Mouse (Mus musculus): ENCODE measurements around the gene Slc22a23. TPM values are rescaled to one million over a fixed set of nuclear protein-coding genes. Genes with fewer than 3 reads are reported as not detected.

The Slc22a23 gene
- total RNA-seq, 2 experiments from 2014 or later: 7.9 to 8.6 TPM

DNA sequence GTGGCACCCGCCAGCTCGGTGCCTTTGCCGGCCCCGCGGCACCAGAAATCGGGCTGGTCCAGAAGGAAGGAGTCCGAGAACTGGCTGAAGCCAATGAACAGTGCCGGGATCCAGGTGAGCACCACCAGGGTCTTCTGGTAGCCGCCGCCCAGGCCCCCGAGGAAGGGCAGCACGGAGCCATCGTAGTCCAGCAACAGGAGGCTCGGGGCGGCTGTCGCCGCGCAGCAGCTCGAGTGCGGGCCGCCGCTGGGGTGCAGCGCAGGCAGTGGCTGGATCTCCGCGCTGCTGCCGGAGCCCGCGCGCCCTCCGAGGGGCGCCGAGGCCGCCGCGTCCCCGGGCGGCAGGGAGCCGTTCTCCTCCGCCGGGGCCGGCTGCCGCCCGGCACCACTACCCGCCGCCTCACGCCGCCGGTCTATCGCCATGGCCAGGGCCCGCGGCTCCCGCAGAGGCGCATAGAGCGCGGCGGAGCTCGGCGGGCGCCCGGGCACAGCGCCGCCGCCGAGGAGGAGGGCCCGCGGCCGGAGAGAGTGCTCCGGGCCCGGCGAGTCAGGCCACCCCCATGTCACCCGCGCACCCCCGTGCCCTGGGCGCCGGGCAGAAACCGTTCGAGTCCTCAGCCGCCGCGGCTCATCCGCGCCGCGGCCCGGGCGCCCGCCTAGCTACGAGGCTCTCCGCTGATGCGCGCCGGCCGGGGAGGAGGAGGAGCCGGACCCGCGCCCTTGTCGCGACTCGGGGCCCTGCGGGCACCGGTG lies 430 bp downstream of the Slc22a23 start:
- peak; percentile 9 to 27 for DNase-seq (ENCODE audit: low spot score in 2 of 2)

DNA sequence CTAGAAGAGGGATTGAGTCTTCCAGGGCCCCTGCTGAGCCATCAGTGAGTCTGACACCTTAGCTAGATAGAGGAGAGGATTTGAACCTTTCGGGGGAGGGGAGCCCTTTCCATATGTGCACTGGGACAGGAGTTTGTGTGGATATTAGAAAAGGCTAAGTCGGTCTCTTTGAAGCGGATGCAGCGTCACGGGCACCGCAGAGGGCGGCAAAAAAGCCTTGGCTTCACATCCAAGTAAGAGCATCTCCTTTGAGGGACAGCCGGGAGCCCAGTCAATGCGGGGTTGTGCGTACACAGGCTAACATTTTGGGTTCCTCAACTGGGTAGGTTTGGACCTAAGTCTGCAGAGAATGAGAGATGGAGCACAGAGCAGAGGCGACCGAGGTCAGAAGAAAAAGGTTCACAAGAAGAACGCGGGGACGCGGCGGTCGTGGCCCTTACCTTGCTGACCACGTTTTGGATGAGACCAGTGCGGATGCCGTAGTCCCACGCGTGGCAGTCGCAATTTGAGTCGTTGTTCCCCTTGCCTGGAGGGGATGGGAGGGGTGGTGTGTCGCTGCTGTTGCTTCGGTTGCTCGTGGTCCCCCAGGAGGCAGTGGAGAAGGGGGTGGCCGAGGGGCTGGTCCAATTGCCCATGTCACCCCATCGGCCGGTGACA lies 1.1 kb downstream of the Slc22a23 start:
- DNase-seq (ENCODE audit: low spot score in 2 of 2): no peak

DNA sequence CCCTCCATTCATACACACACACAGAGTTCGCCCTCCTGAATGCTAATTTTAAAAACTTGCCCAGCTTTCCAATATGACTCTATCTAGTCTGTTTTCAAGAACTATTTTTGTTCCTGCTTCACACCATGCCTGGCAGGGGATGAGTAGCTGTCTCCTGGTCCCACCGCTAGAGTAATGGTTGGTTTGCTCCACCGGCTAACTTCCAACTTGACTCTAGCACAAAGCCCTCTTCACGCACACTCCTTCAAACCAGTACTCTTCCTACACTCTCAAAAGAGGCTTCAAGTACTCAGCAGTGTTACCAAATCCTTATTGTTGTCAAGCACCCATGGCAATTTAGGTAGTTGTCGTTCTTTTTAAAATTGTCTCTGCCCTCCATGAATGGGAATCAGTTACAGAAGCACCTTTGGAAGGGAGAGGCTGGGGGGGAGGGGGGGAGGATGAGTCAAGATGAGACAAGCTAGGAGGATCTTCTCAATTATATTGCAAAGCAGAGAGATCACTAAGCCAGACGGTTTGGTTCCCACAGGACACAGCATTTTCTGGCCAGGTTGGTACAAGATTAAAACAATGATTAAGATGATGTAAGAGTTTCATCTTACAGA lies 2.6 kb downstream of the Slc22a23 start:
- DNase-seq (ENCODE audit: low spot score in 2 of 2): no peak

DNA sequence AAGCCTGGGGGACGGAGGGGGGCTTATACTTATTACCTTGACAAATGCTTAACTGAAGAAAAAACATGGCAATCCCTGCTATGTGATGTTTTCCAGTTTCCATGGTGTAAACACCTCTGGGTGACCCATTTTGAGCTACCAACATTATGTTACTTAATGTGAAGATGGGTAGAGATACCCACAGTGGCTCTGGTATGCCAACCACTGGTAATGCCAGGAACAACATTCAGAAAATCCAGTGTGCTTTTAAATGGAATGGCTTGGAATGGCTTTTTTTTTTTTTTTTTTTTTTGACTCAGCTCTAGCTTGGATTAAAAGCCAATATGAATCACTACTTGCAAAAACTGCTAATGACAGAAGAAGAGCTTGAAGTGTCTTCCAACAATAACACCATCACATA lies 8.1 kb downstream of the Slc22a23 start:
- no peak for DNase-seq (ENCODE audit: low spot score in 2 of 2)

DNA sequence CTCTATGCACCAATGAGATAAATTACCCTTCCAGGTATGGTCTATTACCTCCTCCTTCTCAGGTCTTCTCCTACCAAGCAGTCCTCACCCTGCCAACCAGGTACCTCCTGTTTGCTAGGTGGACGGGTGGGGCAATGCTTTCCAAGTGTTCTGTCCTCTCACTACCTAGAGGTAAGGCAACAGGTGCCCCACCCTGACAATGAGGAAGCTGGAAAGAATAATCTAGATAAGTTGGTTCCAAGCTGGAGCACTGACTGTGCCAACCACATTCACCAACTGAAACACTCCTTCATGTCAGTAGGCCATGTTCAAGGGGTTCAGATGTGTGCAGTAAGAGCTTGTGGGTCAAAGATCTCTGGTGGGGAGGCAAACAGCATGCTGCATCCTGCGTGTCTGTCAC lies 10.1 kb downstream of the Slc22a23 start:
- no peak for DNase-seq (ENCODE audit: low spot score in 2 of 2)

DNA sequence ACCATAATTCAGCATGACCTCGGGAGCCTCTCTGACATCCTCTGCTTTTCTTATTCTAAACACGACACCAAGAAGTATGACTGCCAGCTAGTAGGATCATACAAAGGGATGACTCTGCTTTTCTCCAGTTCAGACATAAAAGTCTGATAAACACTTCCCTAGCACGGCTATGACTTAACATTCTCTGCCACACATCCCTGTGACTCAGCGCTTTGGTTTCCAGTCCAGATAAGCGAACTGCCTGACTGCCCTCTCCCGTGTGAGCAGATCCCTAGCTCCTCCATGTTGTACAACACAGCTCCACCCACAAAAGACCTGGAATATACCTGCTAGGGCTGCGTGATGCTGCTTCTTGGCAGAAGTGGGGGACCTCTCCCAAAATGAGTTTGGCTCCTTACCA lies 12.2 kb downstream of the Slc22a23 start:
- DNase-seq (ENCODE audit: low spot score in 2 of 2): peak in 1 of 2 experiments; percentile 8

DNA sequence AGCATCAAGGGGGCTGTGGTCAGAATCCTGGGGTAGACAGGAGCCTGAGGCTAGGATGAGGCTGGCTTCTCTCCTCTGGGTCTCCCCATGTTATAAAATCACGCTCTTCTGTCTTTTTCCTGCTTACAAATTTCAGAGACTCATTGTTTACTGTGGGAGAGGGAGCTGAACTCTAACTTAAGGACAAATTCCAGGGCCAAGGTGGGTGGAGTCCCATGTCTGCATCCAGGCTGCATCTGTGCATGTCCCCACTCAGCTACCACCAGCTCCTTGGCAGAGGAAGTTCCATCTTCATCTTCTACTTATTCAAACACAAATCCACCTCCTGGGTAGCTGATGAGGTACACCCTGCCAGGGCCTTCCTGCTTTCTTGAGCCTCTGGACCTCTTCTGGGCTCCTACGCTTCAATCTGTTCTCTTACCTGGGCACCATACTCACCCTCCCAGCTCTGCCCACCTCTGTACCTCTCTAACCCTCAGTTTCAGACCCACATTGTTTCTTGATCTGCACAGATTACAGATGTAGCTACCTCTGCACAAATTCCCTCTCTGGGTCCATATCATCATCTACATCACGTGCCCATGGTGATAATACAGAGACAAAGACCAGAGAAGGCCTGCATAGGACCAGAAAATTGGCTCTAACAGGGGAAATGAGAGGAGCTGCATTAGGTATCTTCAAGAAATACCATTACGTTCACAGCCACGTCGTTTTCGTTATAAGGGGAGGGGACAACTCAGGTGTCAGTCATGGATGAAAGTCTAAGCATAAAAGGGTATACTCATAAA lies 13.4 kb downstream of the Slc22a23 start:
- no peak for DNase-seq (ENCODE audit: low spot score in 2 of 2)

DNA sequence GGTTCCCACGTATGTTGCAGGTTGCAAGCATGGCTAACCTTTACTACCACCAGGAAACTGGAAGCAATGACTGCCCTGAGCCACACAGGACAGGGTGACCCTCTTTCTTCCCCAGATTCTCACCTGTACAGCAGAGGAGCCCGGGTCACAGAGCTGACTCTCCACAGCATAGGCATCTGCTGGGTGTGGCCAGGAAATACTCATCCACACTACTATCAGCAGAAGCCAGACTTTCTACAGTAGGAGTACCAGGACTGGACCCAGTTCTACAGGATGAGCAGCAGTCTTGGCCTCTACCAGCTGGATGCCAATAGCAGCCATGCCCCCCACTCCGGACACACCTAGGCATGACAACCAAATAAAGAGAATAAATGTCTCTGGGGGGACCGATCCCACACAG lies 15.4 kb downstream of the Slc22a23 start:
- DNase-seq (ENCODE audit: low spot score in 2 of 2): no peak

DNA sequence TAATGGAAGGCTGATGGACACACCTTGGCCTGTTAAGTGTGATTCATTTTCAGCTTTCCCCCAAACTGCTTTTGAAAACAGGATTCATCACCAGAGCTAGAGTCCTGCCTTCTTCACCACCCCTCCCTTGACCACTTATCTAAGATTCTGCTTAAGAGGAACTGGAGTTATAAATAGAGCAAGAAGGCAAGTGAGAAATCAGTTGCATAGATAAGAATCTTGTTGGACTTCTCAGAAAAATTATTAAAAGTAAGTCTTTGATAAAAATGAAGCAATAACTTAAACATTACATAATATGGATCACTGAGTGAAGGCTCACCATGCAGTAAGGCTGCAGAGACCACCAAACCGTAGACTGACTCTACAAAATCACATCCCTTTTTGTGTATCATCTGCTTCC lies 18.0 kb downstream of the Slc22a23 start:
- DNase-seq (ENCODE audit: low spot score in 2 of 2): no peak

DNA sequence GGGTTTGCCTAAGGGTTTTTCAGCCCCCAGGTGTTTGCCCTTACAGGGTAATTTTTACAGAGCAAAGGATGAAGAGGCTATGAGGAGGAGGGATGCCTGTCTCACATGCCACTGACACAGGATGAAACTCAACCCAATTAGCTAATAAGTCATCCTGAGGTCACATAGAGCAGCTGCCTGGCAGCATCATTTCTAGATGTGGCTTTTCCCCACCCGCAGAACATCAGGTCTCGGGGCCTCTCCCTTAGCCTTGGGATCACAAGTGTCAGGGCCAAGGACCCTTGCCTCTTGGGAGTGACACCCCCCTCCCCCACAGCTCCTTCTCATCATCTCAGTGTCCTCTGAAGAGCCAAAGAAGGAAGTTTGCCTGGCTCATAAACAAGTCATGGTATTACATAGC lies 21.6 kb downstream of the Slc22a23 start:
- no peak for DNase-seq (ENCODE audit: low spot score in 2 of 2)

DNA sequence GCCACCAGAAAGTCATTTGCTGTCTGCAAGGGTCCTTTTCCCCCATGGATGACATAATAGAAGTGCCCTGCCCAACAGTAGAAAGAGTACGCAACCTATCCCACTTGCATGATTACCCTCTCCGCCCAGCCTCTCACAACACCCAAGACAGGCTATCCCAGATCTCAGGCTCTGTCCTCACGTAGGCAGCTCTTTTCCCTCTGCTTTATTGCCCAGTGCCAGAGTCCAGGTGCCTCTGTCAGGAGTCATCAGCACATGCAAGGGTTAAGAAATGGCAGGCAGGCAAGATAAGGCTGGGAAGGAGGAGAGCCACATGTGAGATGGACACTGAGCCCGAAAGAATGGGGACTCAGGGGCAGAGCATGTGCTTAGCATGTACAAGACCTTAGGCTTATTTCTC lies 24.5 kb downstream of the Slc22a23 start:
- DNase-seq (ENCODE audit: low spot score in 2 of 2): no peak

DNA sequence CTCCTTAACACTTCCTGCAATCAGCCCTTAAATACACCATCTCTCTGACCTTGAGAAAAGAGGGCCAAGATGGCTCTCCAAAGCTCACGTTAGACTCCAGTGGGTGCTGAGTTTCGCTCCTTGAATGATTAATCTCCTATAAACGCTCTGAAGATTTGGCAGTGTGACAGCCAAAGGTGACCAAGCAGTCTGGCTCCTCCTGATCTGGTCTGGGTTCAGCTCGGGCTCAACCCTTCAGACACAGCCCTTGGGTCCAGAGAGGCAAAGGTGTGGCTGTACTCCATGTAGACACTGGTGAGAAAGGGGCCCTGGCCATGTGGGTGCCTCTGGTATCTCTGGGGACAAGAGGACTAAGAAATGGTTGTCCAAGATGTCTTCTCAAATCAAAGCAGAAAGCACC lies 27.9 kb downstream of the Slc22a23 start:
- no peak for DNase-seq (ENCODE audit: low spot score in 2 of 2)

DNA sequence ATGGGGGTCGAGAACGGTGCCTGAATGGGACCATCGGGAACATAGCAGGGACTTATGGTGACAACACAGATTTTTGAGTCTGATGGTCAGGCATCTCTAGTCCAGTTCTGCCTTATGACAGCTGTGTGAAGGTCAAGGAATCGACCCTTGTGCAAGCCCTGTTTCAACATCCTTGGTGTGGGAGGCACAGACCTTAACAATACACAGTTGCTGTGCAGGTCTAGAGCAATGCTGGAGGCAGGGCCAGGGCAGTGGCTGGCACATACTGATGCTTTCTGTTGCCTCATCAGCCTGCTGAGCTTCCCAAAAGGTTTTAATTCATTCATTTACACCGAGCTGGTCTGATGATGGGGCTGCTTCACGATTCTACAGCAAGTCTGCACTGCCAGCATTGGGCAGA lies 28.5 kb downstream of the Slc22a23 start:
- DNase-seq (ENCODE audit: low spot score in 2 of 2): no peak

DNA sequence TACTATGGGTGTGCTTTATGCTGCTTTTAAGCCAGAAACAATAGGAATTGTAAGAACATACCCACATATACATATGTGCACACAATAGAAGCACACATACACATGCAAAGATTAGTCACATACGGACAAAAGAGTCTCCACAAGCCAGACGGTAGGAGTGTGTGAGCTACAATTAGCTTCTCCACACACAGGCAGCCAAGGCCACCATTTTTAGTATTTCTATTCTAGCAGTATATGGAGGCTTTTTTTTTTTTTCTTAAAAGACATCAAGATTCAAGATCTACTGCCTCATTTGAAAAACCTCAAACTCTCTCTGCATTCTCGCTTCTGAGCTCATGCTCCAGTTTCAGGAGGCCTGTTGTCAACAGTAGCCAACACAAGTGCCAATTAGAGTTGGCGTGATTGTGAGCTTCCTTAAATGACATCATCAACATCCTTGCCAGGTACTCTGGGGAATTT lies 31.9 kb downstream of the Slc22a23 start:
- DNase-seq (ENCODE audit: low spot score in 2 of 2): no peak

DNA sequence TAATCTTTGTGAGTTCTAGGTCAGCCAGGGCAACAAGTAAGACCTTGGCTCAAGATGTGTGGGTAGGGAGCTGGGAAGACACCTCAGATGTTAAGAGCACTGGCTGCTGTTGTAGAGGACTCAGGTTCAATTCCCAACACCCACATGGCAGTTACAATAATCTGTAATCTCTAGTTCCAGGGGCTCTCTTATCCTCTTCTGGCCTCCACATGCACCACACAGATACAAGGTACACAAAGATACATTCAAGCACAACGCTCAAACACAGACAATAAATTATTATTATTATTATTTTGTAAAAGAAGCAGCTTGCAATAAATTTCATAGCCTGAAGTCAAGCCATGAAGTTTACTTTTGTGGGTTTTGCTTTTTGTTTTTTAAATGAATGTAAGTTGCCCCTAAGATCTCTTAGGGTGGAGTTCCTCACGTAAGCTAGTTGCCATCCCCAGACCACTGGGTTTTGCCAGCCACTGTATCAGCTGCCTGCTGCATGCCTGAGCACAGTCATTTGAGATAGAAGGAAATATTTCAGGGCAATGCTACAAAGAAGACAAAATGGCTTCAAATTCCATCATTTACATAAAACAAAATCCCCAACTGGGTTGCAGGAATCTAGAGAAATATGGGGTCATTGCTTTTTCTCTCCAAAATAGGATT lies 32.5 kb downstream of the Slc22a23 start:
- DNase-seq (ENCODE audit: low spot score in 2 of 2): no peak

DNA sequence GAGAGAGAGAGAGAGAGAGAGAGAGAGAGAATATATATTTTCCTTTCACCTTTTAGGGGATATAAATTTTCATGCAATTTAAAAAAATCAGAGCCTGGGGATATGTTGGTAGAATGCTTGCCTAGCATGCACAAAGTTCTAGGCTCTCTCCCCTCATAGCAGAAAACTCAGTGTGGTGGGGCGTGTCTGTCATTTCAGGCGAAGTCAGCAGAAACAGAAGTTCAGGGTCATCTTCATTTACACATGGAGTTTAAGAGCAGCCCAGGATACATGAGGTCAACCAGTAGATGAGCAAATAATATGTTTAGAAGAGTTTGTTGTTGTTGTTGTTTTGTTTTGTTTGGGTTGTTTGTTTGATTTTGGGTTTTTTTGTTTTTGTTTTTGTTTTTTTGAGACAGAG lies 33.4 kb downstream of the Slc22a23 start:
- no peak for DNase-seq (ENCODE audit: low spot score in 2 of 2)

DNA sequence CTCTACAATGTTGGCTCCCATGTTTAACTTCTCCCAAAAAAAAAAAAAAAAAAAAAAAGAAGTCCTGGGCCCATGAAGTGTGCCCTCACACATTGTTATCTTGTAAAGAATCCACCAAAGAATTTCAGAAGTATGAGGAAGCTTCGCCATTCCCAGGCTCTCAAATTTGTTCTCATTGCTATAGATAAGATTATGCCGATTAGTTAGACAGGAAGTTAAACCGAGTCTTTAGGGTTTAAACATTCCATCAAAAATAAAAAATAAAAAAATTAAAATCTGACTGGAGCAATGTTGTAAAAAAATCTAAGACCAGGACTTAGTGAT lies 36.4 kb downstream of the Slc22a23 start:
- DNase-seq (ENCODE audit: low spot score in 2 of 2): no peak

DNA sequence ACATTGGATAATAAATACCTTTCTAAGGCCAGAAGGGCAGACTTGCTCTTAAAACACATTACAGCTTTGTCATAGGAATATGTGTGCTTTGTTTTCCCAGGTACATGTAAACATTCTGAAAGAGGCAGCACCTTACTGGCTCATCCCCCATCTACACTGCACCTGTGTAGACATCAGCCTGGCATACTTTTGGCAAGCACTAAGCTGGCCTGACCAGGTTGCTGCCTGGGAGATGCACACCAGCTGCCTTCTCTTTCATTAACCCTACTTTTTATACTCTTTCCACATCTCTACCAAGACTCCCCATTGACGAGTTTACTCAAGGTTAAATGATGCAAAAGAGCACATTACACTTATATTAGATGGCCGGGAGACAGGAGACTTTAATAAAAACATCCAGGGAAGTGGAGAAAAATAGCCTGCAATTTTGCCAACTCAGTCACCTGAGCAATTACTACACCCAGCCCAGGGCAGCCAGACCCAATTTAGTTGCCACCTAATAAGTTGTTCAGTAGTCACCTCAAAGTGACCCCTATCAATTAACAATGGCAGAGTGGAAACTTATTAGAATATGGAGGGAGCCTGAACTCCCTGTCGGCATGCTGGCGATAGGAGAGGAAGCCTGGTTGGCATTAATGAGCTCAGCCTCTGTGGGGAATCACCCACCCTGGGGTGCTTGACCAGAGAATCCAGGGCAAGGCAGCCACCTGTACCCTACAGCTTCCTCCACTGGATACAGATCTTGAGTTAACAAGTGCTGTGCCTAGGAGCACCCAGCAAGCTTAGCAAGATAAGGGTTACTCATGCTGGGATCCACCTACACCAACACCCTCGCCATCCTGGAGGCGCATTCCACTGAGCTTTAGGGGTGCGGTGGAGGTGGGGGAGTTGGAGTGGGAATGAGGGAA lies 37.0 kb downstream of the Slc22a23 start:
- DNase-seq (ENCODE audit: low spot score in 2 of 2): no peak

DNA sequence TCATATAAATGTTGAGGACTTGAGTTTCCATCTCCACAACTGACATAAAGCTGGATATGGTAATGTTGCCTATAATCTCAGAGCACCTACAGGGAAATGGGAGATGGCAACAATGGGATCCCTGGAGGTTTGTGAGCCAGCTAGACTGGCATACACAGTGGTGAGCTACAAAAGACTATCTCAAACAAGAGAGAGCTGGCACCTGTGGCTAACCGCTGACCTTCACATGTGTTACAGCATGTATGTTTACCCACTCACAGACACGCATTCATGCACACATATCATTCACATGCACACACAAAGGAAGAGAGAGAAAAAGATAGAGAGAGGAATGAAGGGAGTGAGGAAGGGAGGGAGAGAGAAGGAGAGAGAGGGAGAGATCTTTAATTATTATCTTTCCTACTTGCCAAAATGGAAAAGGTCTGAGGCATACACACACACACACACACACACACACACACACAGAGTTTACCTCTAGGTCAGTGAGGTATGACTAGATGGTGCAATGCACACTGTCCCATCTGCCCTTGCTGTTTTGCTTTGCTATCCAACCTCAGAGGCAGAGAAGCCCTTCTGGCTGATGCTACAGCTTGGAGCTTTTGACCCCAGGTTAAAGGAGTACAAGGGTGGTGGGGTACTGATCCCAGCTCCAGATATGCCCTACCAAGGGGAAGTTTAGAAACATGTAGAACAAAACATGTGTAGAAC lies 38.9 kb downstream of the Slc22a23 start:
- DNase-seq (ENCODE audit: low spot score in 2 of 2): no peak

DNA sequence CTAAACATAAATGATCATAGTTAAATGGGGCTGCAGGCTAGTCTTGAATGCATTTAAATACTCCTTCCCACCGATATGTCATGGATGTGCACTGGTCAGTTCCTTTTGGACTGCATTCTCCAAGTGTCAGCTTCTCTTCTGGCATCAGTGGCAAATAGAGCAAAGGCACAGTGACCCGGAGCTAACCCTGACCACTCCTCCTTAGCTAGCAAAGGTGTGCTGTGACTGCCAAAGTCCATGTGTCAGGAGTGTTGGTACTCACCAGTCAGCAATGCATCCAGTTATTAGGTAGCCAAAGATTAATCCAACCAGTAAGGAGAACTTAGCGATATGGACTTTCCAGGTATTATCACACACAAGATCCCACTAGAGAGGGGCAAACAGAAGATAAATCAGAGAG lies 40.1 kb downstream of the Slc22a23 start:
- DNase-seq (ENCODE audit: low spot score in 2 of 2): no peak

All from adrenal gland, postnatal 4 days (tissue).